8 mouse cellular contexts compared by ENCODE assay signal in genomic region chrX:73526410-73526887, GRCm38 (mm10). TPM values are rescaled to one million over a fixed set of nuclear protein-coding genes. Genes with fewer than 3 reads are reported as not detected.
DNase-seq lines count a peak whose midpoint lies in the region; ATAC-seq lines count a peak whose summit lies in the region.

No protein-coding gene starts in this region.

- no peaks in the 10 kb centered on the region for H3K36me3 ChIP-seq in limb, embryonic 13.5 days
- H3K36me3 ChIP-seq in neural tube, embryonic 15.5 days, result 0 out of 2 replicates have a peak, but pooled peaks cover 4% of the 10 kb centered on the region

- no peak overlapping the region for H3K27ac ChIP-seq in limb, embryonic 13.5 days
- no peak overlapping the region for H3K27ac ChIP-seq in neural tube, embryonic 15.5 days (replicated peaks)

- no peaks in the 10 kb centered on the region for H3K4me1 ChIP-seq in limb, embryonic 13.5 days
- no peaks in the 10 kb centered on the region for H3K4me1 ChIP-seq in neural tube, embryonic 15.5 days

- no peak for DNase-seq in frontal cortex, postnatal 10 days (ENCODE audit: low spot score in 2 of 2)
- DNase-seq in 416B (ENCODE audit: low read depth), result peak; percentile 59
- DNase-seq in cerebellum, adult 9-11 months, result peak; percentile 45
- DNase-seq in natural killer cell, adult 2 months (ENCODE audit: low spot score in 2 of 2), result no peak
- no peak for DNase-seq in ovary, postnatal 14 days (ENCODE audit: low spot score)

- H3K4me2 ChIP-seq in limb, embryonic 13.5 days (replicated peaks), result no peak overlapping the region
- H3K4me2 ChIP-seq in neural tube, embryonic 15.5 days, result no peak overlapping the region

- WGBS in limb, embryonic 13.5 days, result 62% methylated on average over 3 of the region's 3 CpGs
- WGBS in neural tube, embryonic 15.5 days, result 65% methylated on average over 3 of the region's 3 CpGs

- H3K27me3 ChIP-seq in limb, embryonic 13.5 days, result peaks cover 9% of the 10 kb centered on the region; the same call in 1 of the 2 replicates
- H3K27me3 ChIP-seq in neural tube, embryonic 15.5 days (replicated peaks), result no peaks in the 10 kb centered on the region

- no peak overlapping the region for H3K9ac ChIP-seq in limb, embryonic 13.5 days
- H3K9ac ChIP-seq in neural tube, embryonic 15.5 days (replicated peaks), result no peak overlapping the region

- no peak overlapping the region for H3K4me3 ChIP-seq in limb, embryonic 13.5 days
- H3K4me3 ChIP-seq in neural tube, embryonic 15.5 days (replicated peaks), result no peak overlapping the region

- no peaks in the 10 kb centered on the region for H3K9me3 ChIP-seq in limb, embryonic 13.5 days
- no peaks in the 10 kb centered on the region for H3K9me3 ChIP-seq in neural tube, embryonic 15.5 days (replicated peaks)

- ATAC-seq in frontal cortex, adult (ENCODE audit: low TSS enrichment), result peak; percentile 53; the same call in 1 of the 2 replicates
- peak; percentile 64 for ATAC-seq in limb, embryonic 13.5 days (ENCODE audit: low FRiP score, low read depth)
- ATAC-seq in neural tube, embryonic 15.5 days (ENCODE audit: low FRiP score), result no peak

RNA-seq across cellular contexts. Expression of gene Atp2b3, which starts 23.6 kb away (rescaled TPM):
- polyA plus RNA-seq in limb, embryonic 13.5 days (2015; fragmentation: Nextera tagmentation; extraction: Ambion mirVana), result 0.24 and 0.31 TPM in 2 replicates
- 6.1 and 7.0 TPM in 2 replicates for polyA plus RNA-seq in neural tube, embryonic 15.5 days (2015; fragmentation: Nextera tagmentation; extraction: Ambion mirVana)

RNA-seq across cellular contexts. Expression of gene Bgn, which starts 43.0 kb away (rescaled TPM):
- polyA plus RNA-seq in limb, embryonic 13.5 days (2015; fragmentation: Nextera tagmentation; extraction: Ambion mirVana), result 67.7 and 68.8 TPM in 2 replicates
- 29.1 and 33.4 TPM in 2 replicates for polyA plus RNA-seq in neural tube, embryonic 15.5 days (2015; fragmentation: Nextera tagmentation; extraction: Ambion mirVana)

Comparison
In these comparisons a context has a peak if more than half of its experiments do, and no peak if none do; other contexts are left out.
1. DNase-seq: peak in 416B (single experiment) and cerebellum, adult 9-11 months (single experiment); none in frontal cortex, postnatal 10 days (0 of 2), natural killer cell, adult 2 months (0 of 2) and ovary, postnatal 14 days (single experiment).